Mouse (Mus musculus) midbrain, embryonic 11.5 days (tissue): ENCODE measurements around the gene Coasy. TPM values are rescaled to one million over a fixed set of nuclear protein-coding genes. Genes with fewer than 3 reads are reported as not detected.

Experiments
- ATAC-seq: fragments of 200-750 bp; cut with Nextera tagmentation; 2 replicates; pipeline ENCODE4 v1.8.0; 2017; ENCODE audit warnings: moderate TSS enrichment, moderate library complexity; ENCODE audit not compliant: low FRiP score
- DNase-seq: peaks from one replicate; pipeline ENCODE4 v3.0.0; 2015; ENCODE audit warnings: low spot score; ENCODE audit errors: missing footprints
- H3K27ac ChIP-seq: fragments of 300-500 bp; sonication (generic); 2 replicates; pipeline ENCODE4 v1.5.1; 2014; ENCODE audit warnings: low read depth, low read length
- H3K27me3 ChIP-seq: fragments of 300-500 bp; sonication (generic); 2 replicates; pipeline ENCODE4 v1.6.1; 2014; ENCODE audit warnings: mild to moderate bottlenecking, low read length, moderate library complexity, mixed read lengths; ENCODE audit not compliant: control insufficient read depth, insufficient read depth
- H3K36me3 ChIP-seq: fragments of 300-500 bp; sonication (generic); 2 replicates; pipeline ENCODE4 v1.6.1; 2014; ENCODE audit warnings: mild to moderate bottlenecking, low read length, moderate library complexity, mixed read lengths; ENCODE audit not compliant: control insufficient read depth, insufficient read depth
- H3K4me1 ChIP-seq: fragments of 300-500 bp; sonication (generic); 2 replicates; pipeline ENCODE4 v1.6.1; 2014; ENCODE audit warnings: low read length; ENCODE audit not compliant: control insufficient read depth, insufficient read depth
- H3K4me2 ChIP-seq: fragments of 300-500 bp; sonication (generic); 2 replicates; pipeline ENCODE4 v1.6.1; 2014; ENCODE audit warnings: mild to moderate bottlenecking, moderate library complexity
- H3K4me3 ChIP-seq: fragments of 300-500 bp; sonication (generic); 2 replicates; pipeline ENCODE4 v1.5.1; 2014; ENCODE audit warnings: low read depth, low read length
- H3K9ac ChIP-seq: fragments of 300-500 bp; sonication (generic); 2 replicates; pipeline ENCODE4 v1.6.1; 2014; ENCODE audit warnings: low read length
- H3K9me3 ChIP-seq: fragments of 300-500 bp; sonication (generic); 2 replicates; pipeline ENCODE4 v1.6.1; 2016; ENCODE audit warnings: low read length; ENCODE audit not compliant: control insufficient read depth
- WGBS: fragments of 180-500 bp; shearing (Covaris S2); extraction: QIAGEN DNeasy Blood & Tissue Kit; methylation state at CpG from one replicate; pipeline ENCODE4 v1.1.7; 2014; 5-methylcytosine and 5-hydroxymethylcytosine counted together
- polyA plus RNA-seq: library from polyadenylated mRNA; unstranded; fragments of >200 nt; fragmentation: Nextera tagmentation; extraction: Ambion mirVana; gene quantifications from 2 replicates; pipeline ENCODE4 v1.2.1, GENCODE M21; 2014

The Coasy gene
- polyA plus RNA-seq, 1 experiment from 2014 or later = 53.3 TPM

DNA sequence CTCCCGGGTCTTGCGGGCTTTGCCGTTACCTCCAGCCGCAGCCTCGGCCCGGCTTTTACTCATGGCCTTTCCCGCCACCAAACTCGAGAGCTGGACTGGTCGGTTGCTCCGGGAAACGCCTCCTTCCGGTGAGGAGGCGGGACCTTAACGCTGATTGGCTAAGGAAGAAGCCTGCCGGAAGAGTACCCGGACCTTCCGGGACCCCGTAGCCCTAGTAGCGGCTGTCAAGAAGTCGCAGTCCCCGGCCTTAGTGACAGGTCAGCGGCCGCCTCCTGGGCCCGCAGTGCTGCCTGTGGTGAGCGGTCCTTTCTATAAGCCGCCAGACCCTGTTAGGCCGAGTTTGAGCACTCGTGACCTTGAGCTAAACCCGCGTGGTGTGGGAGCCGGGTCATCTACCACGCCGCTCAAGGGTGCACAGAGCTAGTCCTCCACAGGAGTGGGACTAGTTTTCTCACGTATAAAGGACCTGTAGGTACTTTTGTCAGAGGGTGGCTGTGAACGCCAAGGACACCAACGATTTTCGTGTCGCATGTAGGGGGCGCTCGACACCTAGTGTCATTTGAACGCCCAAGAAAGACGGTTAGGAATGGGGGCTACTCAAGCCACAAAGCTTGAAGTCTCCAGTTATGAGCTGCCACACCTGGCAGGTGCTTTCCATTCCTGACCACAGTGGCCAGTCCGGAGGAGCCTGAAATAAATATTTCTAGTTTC, 13.1 kb downstream of the Coasy start, which contains the start of gene Psmc3ip:
Gene Psmc3ip (minus strand): TSS at position 123 of the 711 bp plus-strand sequence.
- H3K9ac ChIP-seq = peak within 1 kb of the TSS; percentile 79
- H3K27ac ChIP-seq = peak within 1 kb of the TSS; percentile 75
- WGBS = 1% methylated on average over 43 of the region's 43 CpGs
- peaks cover 8% of the 10 kb centered on the region for H3K4me1 ChIP-seq
- H3K4me2 ChIP-seq = peak within 1 kb of the TSS; percentile 90
- DNase-seq (peak; percentile 99), ATAC-seq (peak; percentile 97)
- H3K27me3 ChIP-seq = no peaks in the 10 kb centered on the region
- no peaks in the 10 kb centered on the region for H3K9me3 ChIP-seq
- peaks cover 27% of the 10 kb centered on the region for H3K36me3 ChIP-seq
- H3K4me3 ChIP-seq = peak within 1 kb of the TSS; percentile 65

DNA sequence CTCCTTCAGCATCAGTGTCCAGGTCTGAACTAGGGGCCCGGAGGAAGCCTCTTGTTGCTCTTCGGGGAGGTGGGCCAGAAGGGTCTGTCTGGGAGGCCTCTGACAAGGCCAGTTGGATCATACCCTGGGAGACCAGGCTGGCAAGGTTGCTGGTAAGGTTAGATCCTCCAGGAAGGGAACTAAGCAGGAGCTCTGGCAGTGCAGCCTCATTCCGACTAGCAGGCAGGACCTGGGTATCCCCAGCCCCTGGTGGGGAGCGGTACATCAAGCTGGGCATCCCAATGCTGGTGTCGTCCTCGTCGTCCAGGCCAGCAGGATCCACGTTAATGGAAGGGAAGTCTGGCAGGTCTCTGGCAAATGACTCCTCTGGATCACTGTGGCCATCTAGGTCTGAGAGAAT, 15.9 kb downstream of the Coasy start:
- Histone ChIP-seq H3K9me3 (no peaks in the 10 kb centered on the region), H3K27ac (no peak overlapping the region), H3K4me1 (peaks cover 8% of the 10 kb centered on the region), H3K36me3 (peaks cover 17% of the 10 kb centered on the region), H3K27me3 (no peaks in the 10 kb centered on the region), H3K9ac (no peak overlapping the region), H3K4me2 (no peak overlapping the region), H3K4me3 (no peak overlapping the region)
- 91% methylated on average over 8 of the region's 8 CpGs for whole genome bisulfite sequencing
- ATAC-seq = no peak
- no peak for DNase-seq

DNA sequence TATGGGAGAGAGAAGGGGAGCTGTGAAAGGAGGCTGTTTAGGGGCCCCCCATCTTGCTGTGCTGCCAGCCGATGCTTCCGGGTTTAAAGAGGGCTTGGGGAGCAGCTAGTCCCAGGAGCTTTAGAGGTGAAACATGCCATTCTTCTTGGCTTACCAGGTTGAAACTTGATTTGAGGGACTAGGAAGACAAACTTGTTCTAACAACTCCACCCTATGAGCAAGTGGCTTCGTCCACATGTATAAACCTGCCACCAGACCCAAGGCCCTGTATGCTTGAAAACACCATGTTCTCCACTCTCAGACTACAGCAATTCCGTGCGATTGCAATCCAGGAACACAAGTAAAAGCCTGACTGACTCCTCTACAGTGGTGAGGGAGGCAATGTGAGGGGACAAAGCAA, 20.6 kb downstream of the Coasy start:
- H3K9me3 ChIP-seq = no peaks in the 10 kb centered on the region
- ATAC-seq = no peak
- no peak overlapping the region for H3K27ac ChIP-seq
- 87% methylated on average over 5 of the region's 5 CpGs for WGBS
- peaks cover 10% of the 10 kb centered on the region for H3K36me3 ChIP-seq
- H3K4me1 ChIP-seq = no peaks in the 10 kb centered on the region
- no peak overlapping the region for H3K4me3 ChIP-seq
- no peak overlapping the region for H3K9ac ChIP-seq
- H3K4me2 ChIP-seq = no peak overlapping the region
- no peak for DNase-seq
- no peaks in the 10 kb centered on the region for H3K27me3 ChIP-seq

DNA sequence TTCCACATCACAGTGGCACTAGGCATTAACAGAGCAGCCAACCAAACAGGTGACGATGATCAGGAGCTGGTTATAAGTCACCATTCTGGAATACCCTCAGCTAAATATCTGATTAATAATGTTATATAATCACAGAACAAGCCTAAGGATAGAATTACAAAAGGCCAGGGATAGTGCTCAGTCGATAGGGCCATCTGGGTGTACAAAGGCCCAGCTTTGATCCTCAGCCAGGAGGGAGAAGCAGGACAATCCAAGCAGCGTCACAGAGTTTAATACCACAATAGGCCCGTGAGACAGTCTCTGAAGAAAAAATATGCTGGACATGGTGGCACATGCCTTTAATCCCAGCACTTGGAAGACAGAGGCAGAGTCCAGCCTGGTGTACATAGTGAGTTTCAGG, 27.0 kb downstream of the Coasy start:
- Histone ChIP-seq H3K9ac (no peak overlapping the region), H3K4me2 (no peak overlapping the region), H3K4me3 (no peak overlapping the region), H3K27ac (no peak overlapping the region), H3K9me3 (no peaks in the 10 kb centered on the region), H3K27me3 (no peaks in the 10 kb centered on the region), H3K4me1 (no peaks in the 10 kb centered on the region), H3K36me3 (no peaks in the 10 kb centered on the region)
- 78% methylated on average over 4 of the region's 4 CpGs for WGBS
- ATAC-seq (no peak), DNase-seq (no peak)

DNA sequence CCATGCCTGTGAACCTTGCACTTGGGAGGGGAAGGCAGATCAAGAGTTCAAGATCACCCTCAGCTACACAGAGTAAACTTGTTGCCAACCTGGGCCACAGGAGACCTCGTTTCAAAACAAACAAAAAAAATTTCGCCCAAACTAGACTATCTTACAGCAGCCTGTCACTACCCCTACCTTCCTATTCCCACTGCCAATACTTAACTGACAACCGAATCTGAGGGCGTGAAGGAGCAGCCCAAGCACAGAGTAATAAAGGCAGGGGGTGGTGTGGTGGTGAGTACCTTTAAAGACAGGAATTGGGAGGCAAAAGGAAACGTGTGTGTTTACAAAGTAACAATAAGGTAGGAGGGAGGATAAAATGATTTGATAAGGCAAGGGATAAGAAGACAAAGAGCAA, 28.3 kb downstream of the Coasy start:
- H3K9ac ChIP-seq = no peak overlapping the region
- WGBS = 68% methylated on average over 5 of the region's 5 CpGs

DNA sequence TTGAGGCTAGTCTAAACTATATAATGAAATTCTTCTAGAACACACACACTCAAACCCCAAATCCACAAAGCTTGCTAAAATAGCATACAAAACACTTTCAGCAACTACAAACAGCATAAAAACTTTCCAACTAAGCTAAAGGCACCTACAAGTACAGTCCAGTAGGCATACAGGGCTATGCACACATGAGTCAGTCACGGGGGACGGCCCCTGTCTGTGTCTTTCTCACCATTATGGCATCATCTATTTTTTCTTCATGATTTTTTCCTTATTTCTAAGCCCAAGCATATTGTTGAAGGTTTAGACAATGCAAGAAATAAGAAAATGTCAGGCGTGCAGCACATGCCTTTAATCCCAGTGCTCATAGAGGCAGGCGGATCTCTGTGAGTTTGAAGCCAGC, 28.8 kb downstream of the Coasy start:
- Histone ChIP-seq H3K4me1 (no peaks in the 10 kb centered on the region), H3K9ac (no peak overlapping the region), H3K36me3 (no peaks in the 10 kb centered on the region), H3K27ac (no peak overlapping the region), H3K27me3 (no peaks in the 10 kb centered on the region), H3K4me3 (no peak overlapping the region), H3K9me3 (no peaks in the 10 kb centered on the region), H3K4me2 (no peak overlapping the region)
- ATAC-seq = no peak
- no peak for DNase-seq
- WGBS = 86% methylated on average over 4 of the region's 4 CpGs

More for the DNA sequence above, 28.3 kb downstream of the Coasy start:
- no peak overlapping the region for H3K27ac ChIP-seq
- no peaks in the 10 kb centered on the region for H3K36me3 ChIP-seq
- H3K9me3 ChIP-seq = no peaks in the 10 kb centered on the region
- no peak overlapping the region for H3K4me2 ChIP-seq
- H3K4me1 ChIP-seq = no peaks in the 10 kb centered on the region
- DNase-seq = no peak
- H3K4me3 ChIP-seq = no peak overlapping the region
- no peak for ATAC-seq
- no peaks in the 10 kb centered on the region for H3K27me3 ChIP-seq

DNA sequence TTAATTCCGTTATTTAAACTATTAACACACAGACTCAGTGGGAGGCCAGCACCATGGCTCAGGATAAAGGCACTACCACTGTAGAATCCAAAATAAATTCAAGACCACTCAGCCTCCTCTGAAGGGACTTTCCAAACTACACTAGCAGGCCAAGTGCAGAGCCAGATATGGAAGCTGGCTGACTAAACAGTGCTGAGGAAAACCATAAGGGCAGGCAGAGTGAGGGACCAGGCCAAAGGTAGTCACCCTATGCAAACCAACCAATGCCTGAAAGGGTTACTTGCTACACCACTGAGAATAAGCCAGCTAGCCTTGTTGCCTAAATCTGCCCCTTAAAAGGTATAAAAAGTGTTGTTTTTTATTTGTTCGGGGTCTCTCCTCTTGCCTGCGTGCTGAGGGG, 29.8 kb downstream of the Coasy start:
- H3K4me2 ChIP-seq = no peak overlapping the region
- H3K9ac ChIP-seq = no peak overlapping the region
- H3K27me3 ChIP-seq = no peaks in the 10 kb centered on the region
- H3K4me1 ChIP-seq = no peaks in the 10 kb centered on the region
- H3K36me3 ChIP-seq = no peaks in the 10 kb centered on the region; the same call in 1 of the 2 replicates
- H3K4me3 ChIP-seq = no peak overlapping the region
- DNase-seq (no peak), ATAC-seq (no peak)
- H3K9me3 ChIP-seq = no peaks in the 10 kb centered on the region
- 94% methylated on average over 3 of the region's 3 CpGs for WGBS
- no peak overlapping the region for H3K27ac ChIP-seq

DNA sequence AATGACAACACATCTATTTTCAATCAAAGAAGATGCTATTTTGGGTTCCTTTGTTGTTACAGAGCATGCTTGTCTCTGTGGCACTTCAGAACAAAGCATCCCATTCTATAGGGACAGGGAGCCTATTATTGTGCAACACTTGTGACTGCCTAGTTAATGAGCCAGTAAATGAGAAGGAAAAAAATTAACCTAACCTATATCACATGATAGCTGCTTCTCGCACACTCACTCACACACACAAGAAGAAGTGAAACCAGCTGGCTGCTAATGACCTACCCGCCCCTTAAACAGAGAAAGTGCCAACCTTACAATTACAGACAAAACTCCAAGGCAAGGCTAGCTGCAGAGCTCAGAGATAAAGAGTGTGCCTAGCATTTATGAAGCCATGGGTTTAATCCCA, 33.2 kb downstream of the Coasy start:
- H3K9ac ChIP-seq = no peak overlapping the region

DNA sequence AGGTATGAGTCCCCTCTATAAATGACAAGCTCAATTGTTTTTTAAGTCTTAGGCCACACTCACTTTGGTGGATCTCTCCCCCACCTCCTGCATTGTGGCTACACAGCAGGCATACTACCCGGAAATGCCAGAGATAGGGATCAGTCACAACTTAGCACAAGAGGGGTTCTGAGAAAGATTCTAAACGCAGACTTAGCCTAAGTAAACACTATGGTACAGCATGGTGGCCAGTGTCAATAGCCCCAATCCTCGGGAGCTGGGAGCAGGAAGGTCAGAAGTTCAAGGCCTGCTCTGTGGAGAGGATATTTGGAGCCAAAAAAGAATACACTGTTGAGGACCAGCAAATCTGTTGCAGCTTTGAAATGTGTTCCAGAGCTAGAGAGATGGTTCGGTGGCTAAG, 35.7 kb downstream of the Coasy start:
- WGBS = 50% methylated on average over 4 of the region's 4 CpGs
- ATAC-seq = no peak
- DNase-seq = no peak
- Histone ChIP-seq H3K4me2 (peak overlapping the region; percentile 65), H3K4me1 (peaks cover 17% of the 10 kb centered on the region), H3K36me3 (peaks cover 2% of the 10 kb centered on the region), H3K27me3 (no peaks in the 10 kb centered on the region), H3K4me3 (peak overlapping the region; percentile 87), H3K27ac (no peak overlapping the region), H3K9me3 (no peaks in the 10 kb centered on the region), H3K9ac (no peak overlapping the region; the same call in 1 of the 2 replicates)

More for the DNA sequence above, 33.2 kb downstream of the Coasy start:
- DNase-seq (no peak), ATAC-seq (no peak)
- Histone ChIP-seq H3K27me3 (no peaks in the 10 kb centered on the region), H3K4me2 (no peak overlapping the region), H3K36me3 (no peaks in the 10 kb centered on the region; the same call in 1 of the 2 replicates), H3K4me1 (peaks cover 12% of the 10 kb centered on the region), H3K27ac (no peak overlapping the region), H3K9me3 (no peaks in the 10 kb centered on the region), H3K4me3 (no peak overlapping the region)
- WGBS = 79% methylated on average over 2 of the region's 2 CpGs
